Mouse (Mus musculus) ES-E14 (cell line): ENCODE measurements around the gene Il21r. TPM values are rescaled to one million over a fixed set of nuclear protein-coding genes. Genes with fewer than 3 reads are reported as not detected.

Source experiments
- DNase-seq: peaks from one replicate; pipeline ENCODE4 v3.0.0-alpha.2; 2013; ENCODE audit warnings: low read depth, low spot score
- H3K27ac ChIP-seq: 2 replicates; pipeline ENCODE4 v1.5.1; 2012; ENCODE audit warnings: low read depth, mild to moderate bottlenecking, low read length, moderate library complexity, mixed read lengths; ENCODE audit not compliant: poor library complexity, insufficient read depth, severe bottlenecking
- H3K36me3 ChIP-seq: 2 replicates; pipeline ENCODE4 v1.6.1; 2012; ENCODE audit warnings: mild to moderate bottlenecking, low read length, moderate library complexity, mixed read lengths; ENCODE audit not compliant: control insufficient read depth, poor library complexity, insufficient read depth, severe bottlenecking
- H3K4me1 ChIP-seq, 2 experiments: fragments of 150-350 bp in 1 of 2; sonication (generic) in 1 of 2; 2 replicates each; pipeline ENCODE4 v1.6.1; 2012; ENCODE audit warnings: low read length in 2 of 2, mild to moderate bottlenecking in 1 of 2, mixed read lengths in 1 of 2; ENCODE audit not compliant: control insufficient read depth in 2 of 2, insufficient read depth in 2 of 2, poor library complexity in 1 of 2
- H3K4me3 ChIP-seq, 2 experiments: fragments of 150-350 bp in 1 of 2; sonication (generic) in 1 of 2; 2 replicates each; pipeline ENCODE4 v1.5.1; 2012; ENCODE audit warnings: low read length in 2 of 2, low read depth in 1 of 2, mild to moderate bottlenecking in 1 of 2, mixed read lengths in 1 of 2; ENCODE audit not compliant: insufficient read depth in 1 of 2, poor library complexity in 1 of 2, severe bottlenecking in 1 of 2
- H3K9ac ChIP-seq: 2 replicates; pipeline ENCODE4 v1.6.1; 2012; ENCODE audit warnings: low read depth, mild to moderate bottlenecking, low read length, mixed read lengths; ENCODE audit not compliant: poor library complexity, insufficient read depth, severe bottlenecking
- H3K9me3 ChIP-seq: fragments of 150-350 bp; sonication (generic); 2 replicates; pipeline ENCODE4 v1.6.1; 2012; ENCODE audit warnings: low read depth, mild to moderate bottlenecking, low read length; ENCODE audit not compliant: control insufficient read depth, insufficient read depth
- CHD2 ChIP-seq: IDR thresholded peaks from 2 replicates; pipeline ENCODE4 v1.6.1; 2014; ENCODE audit warnings: mild to moderate bottlenecking, low read depth, low read length, inconsistent platforms
- HCFC1 ChIP-seq: IDR thresholded peaks from 2 replicates; pipeline ENCODE4 v1.6.1; 2012; ENCODE audit warnings: low read length, inconsistent platforms, borderline replicate concordance; ENCODE audit not compliant: insufficient read depth
- MAFK ChIP-seq: IDR thresholded peaks from 2 replicates; pipeline ENCODE4 v1.6.1; 2014; ENCODE audit warnings: mild to moderate bottlenecking, low read depth, low read length, inconsistent platforms; ENCODE audit not compliant: insufficient read depth
- ZC3H11A ChIP-seq: IDR thresholded peaks from 2 replicates; pipeline ENCODE4 v1.6.1; 2012; ENCODE audit warnings: low read depth, mild to moderate bottlenecking, inconsistent platforms, low read length, borderline replicate concordance
- ZNF384 ChIP-seq: IDR thresholded peaks from 2 replicates; pipeline ENCODE4 v1.6.1; 2012; ENCODE audit warnings: low read depth, low read length, inconsistent platforms
- in situ Hi-C, 2 experiments: fragments of 600-800 bp; cut with MboI; formaldehyde crosslinking; loops; one replicate each; pipeline ENCODE4 v1.15.1; 2025; ENCODE audit warnings: low sequenced_read_pairs in 2 of 2, inconsistent platforms in 1 of 2; ENCODE audit not compliant: unreplicated experiment in 2 of 2
- total RNA-seq: library from RNA; depleted of rRNA; stranded (reverse); fragments of 300-350 nt; gene quantifications from 2 replicates; pipeline ENCODE4 v1.2.3, GENCODE M21; 2012; rRNA removed

Il21r gene
- 0.58 TPM in 1 of 2 replicates, not detected in the other for total RNA-seq

DNA sequence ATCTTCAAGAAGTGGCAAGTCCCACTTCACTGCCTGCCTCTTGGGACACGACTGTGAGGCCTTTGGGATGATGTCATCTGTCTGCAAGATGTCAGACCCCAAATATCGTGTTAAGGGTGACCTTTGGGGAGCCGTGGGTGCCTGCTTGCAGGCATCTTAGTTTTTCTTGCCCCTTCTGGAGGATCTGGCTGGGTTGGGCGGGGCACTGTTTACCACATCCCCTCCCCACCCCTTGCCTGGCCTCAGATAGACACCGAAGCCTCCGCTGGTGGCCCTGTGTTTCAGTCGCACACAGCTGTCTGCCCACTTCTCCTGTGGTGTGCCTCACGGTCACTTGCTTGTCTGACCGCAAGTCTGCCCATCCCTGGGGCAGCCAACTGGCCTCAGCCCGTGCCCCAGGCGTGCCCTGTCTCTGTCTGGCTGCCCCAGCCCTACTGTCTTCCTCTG is at the start of gene Il21r:
TSS of gene Il21r (plus strand) at position 245 of the 447 bp plus-strand sequence.
- Histone ChIP-seq H3K9ac (no peak within 1 kb of the TSS), H3K36me3 (no peaks in the 10 kb centered on the region), H3K4me1 (no peaks in the 10 kb centered on the region), H3K4me3 (no peak within 1 kb of the TSS), H3K9me3 (no peaks in the 10 kb centered on the region), H3K27ac (no peak within 1 kb of the TSS)
- in situ Hi-C loops, result no loop called here
- no peak for DNase-seq
- TF ChIP-seq ZNF384, result no peak
- TF ChIP-seq HCFC1, result no peak
- TF ChIP-seq ZC3H11A, result no peak
- no peak for TF ChIP-seq CHD2
- no peak for TF ChIP-seq MAFK

DNA sequence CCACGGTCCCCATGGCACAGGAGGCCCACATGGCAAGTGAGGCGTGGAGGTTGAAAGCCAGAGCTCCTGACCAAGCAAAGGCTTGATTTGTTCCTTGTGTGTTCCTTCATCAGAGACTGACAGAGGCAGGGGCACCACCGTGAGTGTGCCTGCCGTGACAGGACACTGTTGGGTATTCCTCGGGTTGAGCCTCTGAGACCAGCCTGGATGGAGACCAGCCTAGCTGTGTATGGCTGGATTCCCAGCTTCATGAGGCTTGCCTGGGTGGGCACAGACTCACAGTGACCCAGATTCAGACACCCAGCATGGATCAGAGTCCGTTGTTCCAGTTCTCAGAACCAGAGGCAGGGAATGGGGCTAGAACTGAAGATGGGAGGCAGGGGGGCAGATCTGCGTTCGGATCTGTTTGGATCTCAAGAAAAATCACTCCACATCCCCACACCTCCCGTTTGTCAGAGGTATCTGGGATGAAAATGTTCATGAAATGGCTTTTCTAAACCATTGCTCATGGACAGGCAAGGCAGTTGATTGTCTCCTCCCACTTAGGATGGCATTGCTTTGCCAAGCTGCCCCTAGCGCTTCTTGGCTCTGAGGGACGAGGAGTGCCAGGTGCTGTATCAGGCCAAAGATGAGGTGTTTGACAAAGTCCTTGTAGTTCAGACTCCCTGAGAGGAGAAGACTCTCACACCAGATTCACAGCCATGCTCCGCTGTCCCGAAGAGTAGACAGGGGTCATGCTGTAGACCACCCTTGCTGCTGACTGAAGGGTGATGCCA is 49.4 kb upstream of the Il21r start:
- H3K4me3 ChIP-seq, result no peak overlapping the region
- H3K27ac ChIP-seq, result no peak overlapping the region
- TF ChIP-seq ZC3H11A (no peak), HCFC1 (no peak), CHD2 (no peak), MAFK (no peak), ZNF384 (no peak)
- in situ Hi-C loops, result no loop called here
- no peaks in the 10 kb centered on the region for H3K4me1 ChIP-seq
- no peaks in the 10 kb centered on the region for H3K9me3 ChIP-seq
- H3K9ac ChIP-seq, result no peak overlapping the region
- no peak for DNase-seq
- H3K36me3 ChIP-seq, result no peaks in the 10 kb centered on the region

DNA sequence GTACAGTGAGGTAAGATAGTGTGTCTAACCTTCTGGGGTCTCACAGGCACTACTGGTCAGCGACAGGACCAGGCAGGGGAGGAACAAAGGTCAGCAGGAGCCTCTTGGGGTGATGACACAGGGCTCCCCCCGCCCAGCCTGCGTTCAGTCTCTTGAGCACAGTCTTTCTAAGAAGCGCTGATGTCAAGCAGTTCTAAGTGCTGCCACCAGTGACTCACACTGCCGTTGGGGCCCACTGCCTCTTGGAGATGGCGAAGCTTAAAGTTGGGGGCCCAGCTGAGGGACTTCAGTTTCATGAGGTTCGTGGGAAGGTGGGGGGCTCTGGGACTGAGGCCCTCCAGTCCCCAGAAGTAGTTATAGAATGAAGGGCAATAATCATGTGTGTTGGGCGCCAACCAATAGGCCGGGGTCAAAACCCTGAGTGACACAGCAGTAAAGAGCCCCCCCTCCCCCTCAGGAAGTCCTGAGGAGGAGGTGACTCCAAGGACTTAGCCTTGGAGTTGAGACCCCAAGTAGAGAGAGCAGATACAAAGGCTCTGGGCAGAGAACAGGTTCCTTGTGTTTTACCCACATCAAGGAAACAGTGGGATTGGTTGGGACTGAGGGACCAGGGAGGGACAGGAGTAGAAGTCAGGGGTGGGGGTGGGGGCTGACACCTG is 48.6 kb upstream of the Il21r start:
- TF ChIP-seq MAFK, result no peak
- TF ChIP-seq ZC3H11A, result no peak
- TF ChIP-seq ZNF384, result no peak
- TF ChIP-seq CHD2, result no peak
- TF ChIP-seq HCFC1, result no peak
- in situ Hi-C loops, result no loop called here
- no peak for DNase-seq
- H3K4me3 ChIP-seq, result no peak overlapping the region
- no peak overlapping the region for H3K27ac ChIP-seq
- no peak overlapping the region for H3K9ac ChIP-seq
- H3K4me1 ChIP-seq, result no peaks in the 10 kb centered on the region
- no peaks in the 10 kb centered on the region for H3K9me3 ChIP-seq
- H3K36me3 ChIP-seq, result no peaks in the 10 kb centered on the region

DNA sequence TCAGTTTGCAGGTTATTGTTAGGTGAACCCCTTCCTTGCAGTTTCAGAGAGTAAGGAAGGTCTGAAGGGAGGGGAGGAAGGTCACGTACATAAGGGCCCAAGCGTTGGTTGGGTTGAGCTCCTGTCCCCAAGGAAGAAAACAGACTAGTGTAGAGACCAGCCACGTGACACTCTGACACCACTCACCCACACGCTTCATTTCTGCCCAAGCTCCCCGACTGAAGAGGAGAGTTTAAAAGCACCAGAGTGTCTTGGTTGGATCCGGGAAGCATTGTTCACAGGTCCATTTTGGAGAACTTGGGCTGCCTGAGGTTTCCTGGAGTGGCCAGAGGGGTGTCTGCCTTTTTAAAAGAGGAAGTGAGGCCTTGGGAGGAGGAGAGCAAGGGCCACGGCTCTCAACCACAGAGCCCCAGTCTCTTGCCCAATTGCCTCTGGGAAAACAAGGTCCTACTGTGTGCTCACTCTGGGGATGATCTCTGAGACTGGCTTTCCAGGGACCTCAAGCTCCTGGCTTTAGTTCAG is 47.8 kb upstream of the Il21r start:
- H3K9ac ChIP-seq, result no peak overlapping the region
- in situ Hi-C loops, result no loop called here
- H3K36me3 ChIP-seq, result no peaks in the 10 kb centered on the region
- no peak for TF ChIP-seq HCFC1
- no peak for TF ChIP-seq MAFK
- TF ChIP-seq ZNF384, result no peak
- no peak for TF ChIP-seq ZC3H11A
- TF ChIP-seq CHD2, result no peak
- no peaks in the 10 kb centered on the region for H3K4me1 ChIP-seq
- H3K27ac ChIP-seq, result no peak overlapping the region
- H3K4me3 ChIP-seq, result no peak overlapping the region
- no peak for DNase-seq
- H3K9me3 ChIP-seq, result no peaks in the 10 kb centered on the region
